Mouse (Mus musculus): ENCODE results near the gene Man1a2. TPM values are rescaled to one million over a fixed set of nuclear protein-coding genes. Genes with fewer than 3 reads are reported as not detected.
A peak's percentile ranks its signal among the peaks of the same experiment; 100 is the strongest.

Gene Man1a2
- 80.9 and 98.4 TPM in 2 replicates for polyA plus RNA-seq (2016; fragmentation: Nextera tagmentation; extraction: Ambion mirVana)

DNA sequence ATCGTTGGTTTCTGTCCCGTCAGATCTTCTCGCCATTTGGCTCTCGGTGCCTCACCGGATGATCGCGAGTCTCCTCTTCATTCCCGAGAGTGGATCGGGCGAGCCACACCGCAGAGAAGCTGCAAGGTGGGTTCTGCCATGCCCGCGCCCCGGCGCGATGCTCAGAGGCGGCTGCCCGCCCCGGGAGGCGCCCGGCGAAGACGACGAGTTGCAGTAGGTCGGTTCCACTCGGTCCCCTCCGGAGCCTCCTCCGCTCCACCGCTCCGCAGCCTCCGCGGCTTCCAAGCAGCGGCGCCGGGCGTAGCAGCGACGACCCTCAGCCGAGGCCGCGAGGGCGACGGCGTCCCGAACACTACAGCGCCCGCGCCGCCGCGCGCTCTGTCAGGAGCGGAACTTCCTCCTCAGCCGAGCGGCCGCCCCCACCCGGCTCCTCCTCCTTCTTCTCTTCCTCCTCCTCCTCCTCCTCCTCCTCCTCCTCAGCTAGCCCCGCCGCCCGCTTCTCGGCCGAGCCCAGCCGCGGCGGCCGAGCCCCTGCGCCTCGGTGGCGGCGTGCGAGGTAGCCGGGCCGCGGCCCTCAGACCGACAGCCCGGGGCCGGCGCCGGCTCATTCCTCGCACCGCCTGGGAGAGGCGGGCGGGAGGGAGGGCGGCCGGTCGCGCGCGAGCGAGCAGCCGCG, at the start of gene Man1a2:
Gene Man1a2, minus strand, starts transcription at position 417 of the 676 bp plus-strand sequence.
- Histone ChIP-seq H3K4me2 (peak within 1 kb of the TSS; percentile 90), H3K4me1 (replicated peaks) (peaks cover 32% of the 10 kb centered on the region), H3K36me3 (no peaks in the 10 kb centered on the region), H3K9ac (replicated peaks) (peak within 1 kb of the TSS; percentile 99), H3K27ac (peak within 1 kb of the TSS; percentile 98), H3K4me3 (replicated peaks) (peak within 1 kb of the TSS; percentile 88), H3K9me3 (no peaks in the 10 kb centered on the region), H3K27me3 (no peaks in the 10 kb centered on the region)
- under 1% methylated on average over 84 of the region's 92 CpGs for WGBS
- peak; percentile 77 for ATAC-seq (ENCODE audit: insufficient number of reproducible peaks, insufficient read depth, low FRiP score, low TSS enrichment, low read depth)

DNA sequence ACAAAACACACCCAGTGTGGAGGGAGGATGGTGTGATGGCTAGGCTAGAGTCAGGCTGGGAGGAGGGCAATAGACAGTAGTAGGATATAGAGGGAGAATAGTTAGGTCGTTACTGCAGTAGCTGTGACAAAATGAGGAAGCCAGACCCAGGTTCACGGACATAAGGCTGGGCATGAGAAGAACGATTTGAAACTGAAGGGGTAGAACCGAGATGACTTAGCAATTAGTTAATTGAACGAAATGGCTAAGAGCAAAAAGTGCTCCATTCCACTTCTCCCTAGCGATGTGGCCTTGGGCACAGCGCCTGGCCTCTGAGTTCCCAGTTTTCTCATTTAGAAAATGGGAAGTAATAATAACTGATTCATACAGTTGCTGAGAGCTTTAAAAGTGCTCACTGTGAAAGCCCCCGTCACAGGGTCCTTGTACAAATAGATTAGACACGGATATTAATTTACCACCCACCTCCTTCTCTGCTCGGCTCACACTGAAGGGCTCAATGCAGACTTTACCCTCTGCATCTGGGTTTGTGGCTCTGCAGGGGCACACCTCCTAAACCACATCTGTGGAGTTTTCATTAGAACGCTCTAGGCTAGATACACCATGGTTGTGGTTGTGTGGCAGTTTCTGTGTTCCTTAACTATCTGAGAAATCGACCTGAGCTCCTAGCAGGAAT, 49.3 kb upstream of the Man1a2 start:
- H3K4me1 ChIP-seq (replicated peaks): no peaks in the 10 kb centered on the region; the same call in 1 of the 2 replicates
- no peaks in the 10 kb centered on the region for H3K9me3 ChIP-seq
- no peaks in the 10 kb centered on the region for H3K36me3 ChIP-seq
- ATAC-seq (ENCODE audit: insufficient number of reproducible peaks, insufficient read depth, low FRiP score, low TSS enrichment, low read depth): 0 out of 2 replicates have a peak, but pooled peaks have one; percentile 26
- no peak overlapping the region for H3K4me2 ChIP-seq
- no peak overlapping the region for H3K27ac ChIP-seq
- WGBS: 62% methylated on average over 12 of the region's 12 CpGs
- H3K4me3 ChIP-seq (replicated peaks): no peak overlapping the region
- no peaks in the 10 kb centered on the region for H3K27me3 ChIP-seq
- H3K9ac ChIP-seq (replicated peaks): no peak overlapping the region

DNA sequence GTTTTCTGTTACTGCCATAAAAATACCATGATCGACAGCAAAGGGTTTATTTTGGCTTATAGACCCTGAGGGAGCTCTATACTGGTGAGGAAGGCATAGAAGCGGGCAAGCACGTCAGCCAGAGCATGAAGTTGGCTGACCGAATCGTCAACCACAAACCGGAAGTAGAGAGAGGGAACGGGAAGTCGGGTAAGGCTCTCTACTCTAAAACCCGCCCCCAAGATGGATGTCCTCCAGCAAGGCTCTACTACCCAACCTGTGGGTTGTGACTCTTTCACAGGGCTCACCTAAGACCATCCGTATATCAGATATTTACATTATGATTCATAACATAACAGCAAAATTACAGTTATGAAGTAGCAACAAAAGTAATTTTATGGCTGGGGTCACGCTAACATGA, 46.6 kb upstream of the Man1a2 start:
- H3K9me3 ChIP-seq: no peaks in the 10 kb centered on the region
- WGBS: 93% methylated on average over 11 of the region's 11 CpGs
- H3K4me2 ChIP-seq: no peak overlapping the region
- H3K27ac ChIP-seq: no peak overlapping the region
- no peaks in the 10 kb centered on the region; the same call in 1 of the 2 replicates for H3K4me1 ChIP-seq (replicated peaks)
- H3K9ac ChIP-seq (replicated peaks): no peak overlapping the region
- H3K36me3 ChIP-seq: no peaks in the 10 kb centered on the region
- H3K27me3 ChIP-seq: no peaks in the 10 kb centered on the region
- no peak overlapping the region for H3K4me3 ChIP-seq (replicated peaks)
- ATAC-seq (ENCODE audit: insufficient number of reproducible peaks, insufficient read depth, low FRiP score, low TSS enrichment, low read depth): no peak

DNA sequence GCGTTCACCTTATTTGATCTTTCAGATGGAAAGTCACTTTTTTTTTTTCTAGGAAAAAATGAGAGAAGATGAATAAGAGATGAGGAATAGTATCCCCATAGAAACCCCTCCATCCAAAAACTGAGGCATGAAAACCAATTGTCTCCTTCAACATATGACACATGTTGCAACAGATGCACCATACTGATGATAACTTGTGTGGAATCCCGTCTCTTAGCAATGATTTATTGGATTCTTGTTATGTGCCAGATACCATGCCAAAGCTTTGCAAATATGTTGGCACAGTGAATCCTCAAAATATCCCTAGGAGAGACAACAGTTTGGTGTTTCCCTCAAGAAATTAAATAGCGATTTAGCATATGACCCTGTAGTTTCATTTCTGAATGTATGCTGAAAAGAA, 46.0 kb upstream of the Man1a2 start:
- no peaks in the 10 kb centered on the region; the same call in 1 of the 2 replicates for H3K4me1 ChIP-seq (replicated peaks)
- H3K4me3 ChIP-seq (replicated peaks): no peak overlapping the region
- H3K9ac ChIP-seq (replicated peaks): no peak overlapping the region
- ATAC-seq (ENCODE audit: insufficient number of reproducible peaks, insufficient read depth, low FRiP score, low TSS enrichment, low read depth): no peak
- H3K4me2 ChIP-seq: no peak overlapping the region
- no peaks in the 10 kb centered on the region for H3K9me3 ChIP-seq
- H3K27ac ChIP-seq: no peak overlapping the region
- 81% methylated on average over 3 of the region's 3 CpGs for WGBS
- no peaks in the 10 kb centered on the region for H3K36me3 ChIP-seq
- no peaks in the 10 kb centered on the region for H3K27me3 ChIP-seq

DNA sequence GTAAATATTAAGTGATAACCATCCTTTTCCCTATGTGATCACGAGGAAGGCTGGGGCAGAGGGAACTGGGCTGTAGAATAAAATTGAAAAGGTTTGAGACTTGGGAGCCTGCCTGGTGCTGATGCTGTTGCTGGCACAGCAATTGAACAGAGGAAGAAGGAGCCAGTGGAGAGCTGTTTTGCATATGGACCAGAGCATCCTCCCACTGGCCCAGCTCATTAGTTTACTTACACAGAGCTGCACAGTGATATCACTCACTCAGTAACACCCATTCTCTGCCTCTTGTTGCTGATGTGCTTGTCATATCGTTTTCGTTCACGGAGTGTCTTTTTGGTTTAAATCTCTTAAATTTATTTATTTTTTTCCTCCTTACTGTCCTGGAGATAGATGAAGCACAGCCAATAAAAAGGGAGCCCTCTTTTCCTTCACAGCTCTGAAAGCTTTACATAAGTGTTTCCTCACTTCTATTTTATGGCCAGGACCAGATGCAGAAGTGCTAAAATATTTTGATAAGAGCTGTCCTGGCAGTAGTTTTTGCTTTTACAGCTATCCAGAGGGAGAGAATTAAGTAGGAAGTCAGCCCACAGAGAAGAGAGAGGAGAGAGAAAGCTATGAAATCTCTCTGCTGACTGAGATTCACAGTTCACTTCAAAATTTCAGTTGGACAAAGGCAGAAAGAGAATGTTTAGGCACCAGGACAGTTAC, 42.9 kb upstream of the Man1a2 start:
- H3K4me1 ChIP-seq (replicated peaks): no peaks in the 10 kb centered on the region
- H3K9me3 ChIP-seq: peaks cover 11% of the 10 kb centered on the region
- H3K9ac ChIP-seq (replicated peaks): no peak overlapping the region
- H3K4me3 ChIP-seq (replicated peaks): no peak overlapping the region
- no peaks in the 10 kb centered on the region for H3K36me3 ChIP-seq
- no peak for ATAC-seq (ENCODE audit: insufficient number of reproducible peaks, insufficient read depth, low FRiP score, low TSS enrichment, low read depth)
- no peak overlapping the region for H3K4me2 ChIP-seq
- H3K27ac ChIP-seq: no peak overlapping the region
- 89% methylated on average over 4 of the region's 4 CpGs for WGBS
- no peaks in the 10 kb centered on the region for H3K27me3 ChIP-seq

DNA sequence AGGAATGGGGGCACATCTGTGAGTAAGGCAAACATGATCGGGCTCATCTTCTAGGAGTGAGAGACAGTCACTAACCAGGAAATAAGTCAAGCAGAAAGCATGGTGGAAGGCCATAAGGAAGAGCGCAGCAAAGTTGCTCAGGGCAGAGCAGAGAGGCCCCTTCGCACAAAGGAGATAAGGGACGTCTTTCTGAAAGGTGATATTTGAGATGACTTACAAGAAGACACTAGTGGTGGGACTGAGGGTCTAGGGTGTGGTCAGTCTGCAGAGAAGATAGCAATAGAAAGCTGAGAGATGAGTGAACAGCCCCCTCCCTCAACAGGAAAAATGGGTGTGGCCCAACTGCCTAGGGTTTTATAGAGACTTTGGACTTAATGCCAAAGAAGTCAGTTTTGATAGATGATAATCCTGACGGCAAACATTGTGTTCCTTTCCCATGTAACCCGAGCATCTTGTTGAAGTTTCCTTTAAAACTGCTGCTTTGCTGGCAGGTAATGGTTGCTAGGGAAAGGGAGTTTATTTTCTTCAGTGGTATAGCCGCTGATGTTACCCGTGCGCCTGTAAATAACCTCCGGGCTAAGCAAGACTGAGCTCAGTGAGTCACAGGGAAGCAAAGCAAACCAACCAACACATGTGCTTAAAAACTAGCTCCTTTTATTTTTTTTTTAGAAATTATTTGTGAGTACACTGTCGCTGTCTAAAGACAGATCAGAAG, 40.8 kb upstream of the Man1a2 start:
- no peaks in the 10 kb centered on the region for H3K4me1 ChIP-seq (replicated peaks)
- 87% methylated on average over 11 of the region's 11 CpGs for WGBS
- H3K9ac ChIP-seq (replicated peaks): no peak overlapping the region
- no peaks in the 10 kb centered on the region for H3K36me3 ChIP-seq
- no peak for ATAC-seq (ENCODE audit: insufficient number of reproducible peaks, insufficient read depth, low FRiP score, low TSS enrichment, low read depth)
- no peak overlapping the region for H3K4me3 ChIP-seq (replicated peaks)
- no peak overlapping the region for H3K27ac ChIP-seq
- no peak overlapping the region for H3K4me2 ChIP-seq
- peaks cover 21% of the 10 kb centered on the region for H3K9me3 ChIP-seq
- H3K27me3 ChIP-seq: no peaks in the 10 kb centered on the region

DNA sequence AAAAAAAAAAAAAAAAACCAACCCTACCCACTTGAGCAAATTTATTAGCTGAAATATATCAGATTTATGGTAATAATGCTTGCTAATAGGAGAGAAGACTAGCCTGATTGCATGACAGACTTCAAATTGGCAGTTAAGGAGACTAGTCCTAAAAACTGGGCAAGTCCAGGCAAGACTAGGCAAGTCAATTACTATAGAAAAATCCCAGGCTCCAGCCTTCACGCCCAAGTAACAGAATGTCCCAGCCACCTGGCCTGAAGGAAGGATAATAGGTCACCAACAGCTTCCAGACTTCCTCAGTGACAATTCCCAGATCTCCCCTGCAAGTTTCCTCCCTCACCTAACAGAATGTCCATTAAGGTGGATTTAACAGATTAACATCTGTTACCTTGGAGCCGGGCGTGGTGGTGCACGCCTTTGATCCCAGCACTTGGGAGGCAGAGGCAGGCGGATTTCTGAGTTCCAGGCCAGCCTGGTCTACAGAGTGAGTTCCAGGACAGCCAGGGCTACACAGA, 35.5 kb upstream of the Man1a2 start:
- H3K27me3 ChIP-seq: no peaks in the 10 kb centered on the region
- no peak overlapping the region for H3K9ac ChIP-seq (replicated peaks)
- ATAC-seq (ENCODE audit: insufficient number of reproducible peaks, insufficient read depth, low FRiP score, low TSS enrichment, low read depth): no peak
- H3K4me3 ChIP-seq (replicated peaks): no peak overlapping the region
- peaks cover 21% of the 10 kb centered on the region for H3K9me3 ChIP-seq
- no peak overlapping the region for H3K4me2 ChIP-seq
- WGBS: 84% methylated on average over 5 of the region's 5 CpGs
- peaks cover 6% of the 10 kb centered on the region for H3K4me1 ChIP-seq (replicated peaks)
- H3K36me3 ChIP-seq: no peaks in the 10 kb centered on the region
- H3K27ac ChIP-seq: no peak overlapping the region

DNA sequence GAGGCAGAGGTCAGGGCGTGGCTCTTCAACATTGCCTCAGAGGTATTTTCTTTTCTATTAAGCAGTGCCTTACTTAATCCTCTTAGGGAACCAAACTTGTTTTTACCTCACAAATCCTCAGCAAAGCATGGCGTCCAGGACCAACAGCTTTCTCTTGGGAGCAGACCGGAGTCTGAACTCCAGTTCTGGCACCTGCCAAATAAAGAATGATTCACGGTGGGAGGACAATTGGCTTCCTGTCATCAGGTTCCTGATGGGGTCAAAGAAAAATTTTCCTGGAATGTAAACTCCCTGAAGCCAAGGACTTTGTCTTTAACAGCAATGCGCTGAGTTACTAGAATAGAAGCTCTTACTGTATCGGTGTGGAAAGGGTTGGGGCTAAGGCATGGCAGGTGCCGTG, 30.9 kb upstream of the Man1a2 start:
- no peak for ATAC-seq (ENCODE audit: insufficient number of reproducible peaks, insufficient read depth, low FRiP score, low TSS enrichment, low read depth)
- Histone ChIP-seq H3K4me3 (replicated peaks) (no peak overlapping the region), H3K27me3 (no peaks in the 10 kb centered on the region), H3K4me1 (replicated peaks) (peaks cover 32% of the 10 kb centered on the region), H3K9ac (replicated peaks) (no peak overlapping the region), H3K27ac (no peak overlapping the region), H3K4me2 (no peak overlapping the region), H3K36me3 (no peaks in the 10 kb centered on the region), H3K9me3 (no peaks in the 10 kb centered on the region)
- 77% methylated on average over 7 of the region's 7 CpGs for WGBS

DNA sequence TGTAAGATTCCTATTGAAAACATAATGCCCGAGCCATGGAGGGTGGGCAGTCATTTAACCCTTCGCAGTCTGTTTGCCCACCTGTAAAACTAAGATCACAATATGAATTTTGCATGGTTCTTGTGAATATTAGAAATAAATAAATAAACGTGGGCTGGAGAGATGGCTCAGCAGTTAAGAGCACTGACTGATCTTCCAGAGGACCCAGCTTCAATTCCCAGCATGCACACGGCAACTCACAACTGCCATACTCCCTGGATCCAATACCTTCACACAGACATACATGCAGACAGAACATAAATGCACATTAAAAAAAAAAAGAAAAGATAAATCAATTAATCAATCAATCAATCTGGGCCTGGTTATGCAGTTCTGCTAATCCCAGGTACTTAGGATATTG, 30.1 kb upstream of the Man1a2 start:
- Histone ChIP-seq H3K27me3 (no peaks in the 10 kb centered on the region), H3K9ac (replicated peaks) (no peak overlapping the region), H3K4me3 (replicated peaks) (no peak overlapping the region), H3K36me3 (no peaks in the 10 kb centered on the region), H3K4me1 (replicated peaks) (peaks cover 40% of the 10 kb centered on the region), H3K4me2 (no peak overlapping the region), H3K9me3 (no peaks in the 10 kb centered on the region), H3K27ac (no peak overlapping the region)
- 84% methylated on average over 4 of the region's 4 CpGs for WGBS
- ATAC-seq (ENCODE audit: insufficient number of reproducible peaks, insufficient read depth, low FRiP score, low TSS enrichment, low read depth): no peak

DNA sequence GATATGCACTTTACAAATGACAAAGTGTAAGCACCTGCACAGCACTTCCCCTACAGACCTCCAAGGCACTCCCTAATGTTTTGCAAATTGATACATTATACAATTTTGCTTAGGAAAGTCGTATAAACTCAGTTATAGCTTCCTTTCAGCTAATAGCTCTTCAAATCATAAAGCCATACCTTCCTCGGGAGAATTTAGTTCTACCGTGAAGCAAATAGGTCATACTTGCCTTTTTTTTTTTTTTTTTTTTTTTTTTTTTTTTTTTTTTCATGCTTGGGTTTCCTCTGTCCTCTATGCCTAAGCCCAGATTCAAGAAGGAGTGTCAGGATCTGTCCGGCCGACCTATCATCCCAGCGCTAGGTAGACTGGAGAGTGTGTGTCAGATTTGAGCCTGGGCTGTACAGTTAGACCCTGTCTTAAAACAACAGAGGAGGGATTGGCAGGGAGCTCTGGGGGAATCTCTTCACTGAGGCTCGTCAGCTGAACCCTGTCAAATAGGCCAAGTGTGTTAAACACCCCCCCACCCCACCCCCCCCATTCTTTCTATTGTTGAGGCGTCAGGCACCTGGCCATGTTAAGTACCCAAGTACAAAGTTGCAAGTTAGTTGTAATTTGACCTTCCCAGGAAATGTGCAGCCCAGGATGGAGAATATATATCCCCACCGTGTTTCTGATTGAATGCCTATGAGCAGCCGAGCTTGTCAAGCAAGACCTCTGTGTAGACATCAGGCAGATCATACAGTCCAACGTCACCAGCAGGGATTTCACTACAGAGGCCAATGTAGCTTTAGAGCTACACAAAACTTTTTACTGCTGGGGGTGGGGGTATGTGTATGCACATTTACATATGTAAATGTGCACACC, 28.1 kb upstream of the Man1a2 start:
- ATAC-seq (ENCODE audit: insufficient number of reproducible peaks, insufficient read depth, low FRiP score, low TSS enrichment, low read depth): no peak
- H3K4me2 ChIP-seq: no peak overlapping the region
- 42% methylated on average over 11 of the region's 11 CpGs for WGBS
- H3K36me3 ChIP-seq: no peaks in the 10 kb centered on the region
- peaks cover 37% of the 10 kb centered on the region for H3K4me1 ChIP-seq (replicated peaks)
- no peak overlapping the region for H3K27ac ChIP-seq
- no peaks in the 10 kb centered on the region for H3K9me3 ChIP-seq
- H3K27me3 ChIP-seq: no peaks in the 10 kb centered on the region
- H3K4me3 ChIP-seq (replicated peaks): no peak overlapping the region
- no peak overlapping the region for H3K9ac ChIP-seq (replicated peaks)
